Mouse (Mus musculus) heart, postnatal 0 days (tissue): ENCODE results near the gene Pdcd1lg2. TPM values are rescaled to one million over a fixed set of nuclear protein-coding genes. Genes with fewer than 3 reads are reported as not detected.

Experiments used
- ATAC-seq: fragments of 200-750 bp; cut with Nextera tagmentation; 2 replicates; pipeline ENCODE4 v1.8.0; 2017; ENCODE audit warnings: low read depth, moderate number of reproducible peaks, moderate library complexity; ENCODE audit not compliant: insufficient read depth
- DNase-seq: peaks from one replicate; pipeline ENCODE4 v3.0.0-alpha.2; 2016; ENCODE audit warnings: low spot score
- H3K27ac ChIP-seq: fragments of 300-500 bp; sonication (generic); 2 replicates; pipeline ENCODE4 v1.5.1; 2014; ENCODE audit warnings: low read depth, mild to moderate bottlenecking
- H3K27me3 ChIP-seq: fragments of 300-500 bp; sonication (generic); 2 replicates; pipeline ENCODE4 v1.6.1; 2014; ENCODE audit warnings: low read length, mixed read lengths; ENCODE audit not compliant: control insufficient read depth, insufficient read depth
- H3K36me3 ChIP-seq: fragments of 300-500 bp; sonication (generic); replicated peaks from 2 replicates; pipeline ENCODE4 v1.6.1; 2014; ENCODE audit warnings: low read length, mixed read lengths; ENCODE audit not compliant: control insufficient read depth, insufficient read depth
- H3K4me1 ChIP-seq: fragments of 300-500 bp; sonication (generic); 2 replicates; pipeline ENCODE4 v1.6.1; 2014; ENCODE audit warnings: antibody characterized with exemption; ENCODE audit not compliant: control insufficient read depth, insufficient read depth
- H3K4me2 ChIP-seq: fragments of 300-500 bp; sonication (generic); 2 replicates; pipeline ENCODE4 v1.6.1; 2014; ENCODE audit warnings: low read depth, mild to moderate bottlenecking, low read length, moderate library complexity
- H3K4me3 ChIP-seq: fragments of 300-500 bp; sonication (generic); 2 replicates; pipeline ENCODE4 v1.5.1; 2014; ENCODE audit warnings: low read depth, low read length
- H3K9ac ChIP-seq: fragments of 300-500 bp; sonication (generic); replicated peaks from 2 replicates; pipeline ENCODE4 v1.6.1; 2014; ENCODE audit warnings: low read depth, low read length, mixed read lengths
- H3K9me3 ChIP-seq: fragments of 300-500 bp; sonication (generic); replicated peaks from 2 replicates; pipeline ENCODE4 v1.6.1; 2016; ENCODE audit warnings: low read length; ENCODE audit not compliant: control insufficient read depth
- CTCF ChIP-seq: IDR thresholded peaks from 2 replicates; pipeline ENCODE4 v1.5.1; 2016; ENCODE audit warnings: antibody characterized with exemption, control low read depth, low read depth
- EP300 ChIP-seq: IDR thresholded peaks from 2 replicates; pipeline ENCODE4 v1.6.1; 2016; ENCODE audit warnings: antibody characterized with exemption, low read depth
- WGBS: fragments of 180-500 bp; shearing (Covaris S2); extraction: QIAGEN DNeasy Blood & Tissue Kit; methylation state at CpG from one replicate; pipeline ENCODE4 v1.1.7; 2014; 5-methylcytosine and 5-hydroxymethylcytosine counted together
- polyA plus RNA-seq: library from polyadenylated mRNA; unstranded; fragments of >200 nt; fragmentation: Nextera tagmentation; extraction: Ambion mirVana; gene quantifications from 2 replicates; pipeline ENCODE4 v1.2.1, GENCODE M21; 2015
- total RNA-seq: library from RNA; depleted of rRNA; stranded (reverse); fragments of >200 nt; gene quantifications from 2 replicates; pipeline ENCODE4 v1.2.3, GENCODE M21; 2014; ENCODE audit warnings: low replicate concordance

Pdcd1lg2 gene
- total and polyA plus RNA-seq, 2 experiments from 2014 or later = not detected

DNA sequence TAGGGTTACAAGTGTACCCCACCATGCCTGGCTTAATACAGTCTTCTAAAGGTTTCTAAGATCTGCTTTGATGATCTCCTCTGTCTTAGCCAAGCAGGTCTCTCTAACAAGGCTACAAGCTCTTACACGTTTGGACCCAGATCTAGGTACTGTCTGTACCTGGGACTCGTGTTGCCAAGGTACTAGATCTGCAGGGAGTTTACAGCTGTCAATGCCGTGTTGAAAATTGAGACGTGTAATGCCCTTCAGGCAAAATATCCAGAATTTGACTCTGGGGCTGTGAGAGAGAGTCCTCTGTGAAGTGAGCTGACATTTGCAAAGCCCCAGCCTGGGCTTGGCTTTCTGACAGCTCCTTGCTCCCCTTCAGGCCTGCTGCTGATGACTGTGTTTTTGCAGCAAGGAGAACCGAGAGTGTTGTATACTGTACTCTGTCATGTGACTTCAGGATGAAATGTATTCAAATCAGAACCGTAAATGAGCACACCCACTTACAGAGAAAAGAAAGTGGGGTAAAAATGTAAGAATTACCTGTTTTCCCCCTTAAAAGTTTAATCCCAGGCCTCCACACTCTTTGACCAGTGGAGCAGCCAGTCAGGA, 85.4 kb downstream of the Pdcd1lg2 start:
- Histone ChIP-seq H3K27ac (no peak overlapping the region), H3K9ac (no peak overlapping the region), H3K27me3 (no peaks in the 10 kb centered on the region), H3K9me3 (no peaks in the 10 kb centered on the region), H3K4me3 (no peak overlapping the region), H3K36me3 (no peaks in the 10 kb centered on the region), H3K4me1 (no peaks in the 10 kb centered on the region), H3K4me2 (no peak overlapping the region)
- no peak for TF ChIP-seq EP300
- no peak for TF ChIP-seq CTCF
- WGBS = 73% methylated on average over 6 of the region's 6 CpGs
- ATAC-seq = no peak
- DNase-seq = no peak

DNA sequence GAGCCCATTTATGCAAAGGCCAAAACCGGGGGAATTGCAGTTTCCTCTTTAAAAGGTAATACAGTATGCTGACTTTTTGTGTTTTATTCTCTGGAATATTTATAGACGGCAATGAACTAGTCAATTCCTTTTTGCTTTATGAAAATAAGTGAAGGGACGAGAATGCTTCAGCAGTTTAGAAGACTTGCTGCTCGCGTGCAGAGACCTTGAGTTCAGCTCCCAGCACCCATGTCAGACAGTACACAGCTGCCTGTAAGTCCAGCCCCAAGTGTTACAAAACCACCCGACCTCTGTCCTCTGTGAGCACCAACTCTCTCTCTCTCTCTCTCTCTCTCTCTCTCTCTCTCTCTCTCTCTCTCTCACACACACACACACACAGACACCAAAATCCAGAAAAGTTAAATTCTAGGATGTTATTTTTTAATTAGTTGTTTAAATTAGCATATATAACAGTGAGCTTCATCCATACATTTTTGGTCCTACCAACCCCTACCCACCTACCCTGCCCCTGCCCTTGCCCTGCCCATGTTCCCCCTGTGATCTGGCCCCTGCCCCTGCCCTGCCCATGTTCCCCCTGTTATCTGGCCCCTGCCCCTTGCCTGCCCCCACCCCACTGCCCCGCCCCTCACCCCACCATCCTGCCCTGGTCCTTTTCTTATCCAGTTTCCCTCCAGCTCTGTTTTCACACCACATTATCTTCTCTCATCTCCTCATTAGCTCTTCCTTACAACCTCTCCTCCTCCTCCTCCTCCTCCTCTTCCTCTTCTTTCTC, 86.3 kb downstream of the Pdcd1lg2 start:
- no peak overlapping the region for H3K4me2 ChIP-seq
- no peak overlapping the region for H3K27ac ChIP-seq
- H3K9me3 ChIP-seq = no peaks in the 10 kb centered on the region
- no peaks in the 10 kb centered on the region for H3K36me3 ChIP-seq
- H3K4me3 ChIP-seq = no peak overlapping the region
- no peaks in the 10 kb centered on the region for H3K4me1 ChIP-seq
- H3K27me3 ChIP-seq = no peaks in the 10 kb centered on the region
- WGBS = 78% methylated on average over 7 of the region's 7 CpGs
- TF ChIP-seq EP300 = no peak
- no peak for TF ChIP-seq CTCF
- no peak for DNase-seq
- no peak for ATAC-seq
- H3K9ac ChIP-seq = no peak overlapping the region

DNA sequence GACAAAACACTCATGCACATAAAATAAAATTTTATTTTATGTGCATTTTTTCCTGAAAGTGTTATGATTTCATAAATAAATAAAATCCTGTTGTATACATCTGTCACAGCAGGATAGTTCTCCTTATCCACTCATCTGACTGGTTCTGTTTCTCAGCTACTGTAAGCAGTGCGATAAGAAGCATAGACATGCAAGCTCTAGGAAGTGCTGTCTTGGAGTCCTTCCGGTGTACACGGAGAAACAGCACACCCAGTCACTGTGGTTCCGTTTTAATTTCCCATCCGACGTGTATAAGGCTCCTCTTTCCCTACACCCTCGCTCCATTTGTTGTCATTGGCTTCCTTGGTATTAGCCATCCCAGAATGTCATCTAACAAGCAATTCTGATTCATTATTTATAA, 87.2 kb downstream of the Pdcd1lg2 start:
- TF ChIP-seq EP300 (no peak), CTCF (no peak)

DNA sequence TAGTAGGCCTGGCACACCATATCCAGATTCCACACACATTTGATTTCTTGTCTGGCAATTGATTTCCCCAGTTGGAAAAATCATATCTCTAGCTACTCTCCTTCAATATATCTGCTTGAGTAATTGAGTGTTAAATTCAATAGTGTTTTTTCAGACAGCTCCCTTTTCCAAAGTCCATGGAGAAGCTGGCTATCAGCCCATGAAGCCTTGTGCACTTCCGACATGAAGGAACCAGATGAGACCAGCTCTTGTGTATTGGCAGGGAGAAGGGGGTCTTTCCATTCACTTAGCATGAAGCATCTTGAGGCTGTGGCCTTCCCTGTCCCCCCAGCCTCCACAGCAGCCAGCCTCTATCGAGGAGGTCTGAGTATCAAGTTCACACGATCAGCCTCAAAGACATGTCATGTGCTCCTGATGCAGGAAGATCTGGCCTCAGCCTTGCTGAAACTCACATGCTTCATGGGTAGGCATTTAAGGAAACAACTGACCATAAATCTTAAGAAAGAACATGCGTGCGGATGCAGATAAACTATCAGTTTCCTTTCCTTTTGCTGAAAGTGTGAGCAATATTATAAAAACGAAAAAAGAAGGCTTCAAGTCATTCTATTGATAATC, 88.2 kb downstream of the Pdcd1lg2 start:
- 64% methylated on average over 6 of the region's 6 CpGs for WGBS
- no peak for ATAC-seq

More for the DNA sequence above, 87.2 kb downstream of the Pdcd1lg2 start:
- Histone ChIP-seq H3K4me1 (no peaks in the 10 kb centered on the region), H3K4me3 (no peak overlapping the region), H3K27me3 (no peaks in the 10 kb centered on the region), H3K9me3 (no peaks in the 10 kb centered on the region), H3K9ac (no peak overlapping the region), H3K36me3 (no peaks in the 10 kb centered on the region), H3K27ac (no peak overlapping the region), H3K4me2 (no peak overlapping the region)
- ATAC-seq (no peak), DNase-seq (no peak)
- 72% methylated on average over 7 of the region's 7 CpGs for WGBS

DNA sequence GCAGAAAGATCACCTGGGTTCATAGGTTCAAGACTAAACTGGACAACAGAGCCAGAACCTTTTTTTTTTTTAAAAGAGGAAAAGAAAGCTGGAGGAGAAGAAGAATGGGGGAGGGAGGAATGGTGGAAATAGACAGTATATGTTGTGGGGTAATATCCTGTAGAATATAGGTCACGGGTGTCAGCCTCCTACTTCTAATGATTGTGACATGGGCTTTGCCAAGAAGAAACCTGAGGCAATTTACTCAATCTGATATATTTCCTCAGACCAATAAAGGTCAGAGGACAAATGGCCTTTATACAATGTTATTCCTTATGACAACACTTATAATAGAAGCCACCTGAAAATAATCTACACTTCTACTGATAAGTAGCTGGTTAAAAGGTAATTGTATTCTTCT, 89.6 kb downstream of the Pdcd1lg2 start:
- Histone ChIP-seq H3K4me2 (no peak overlapping the region), H3K9ac (no peak overlapping the region), H3K9me3 (no peaks in the 10 kb centered on the region), H3K4me3 (no peak overlapping the region), H3K4me1 (no peaks in the 10 kb centered on the region), H3K36me3 (no peaks in the 10 kb centered on the region), H3K27ac (no peak overlapping the region), H3K27me3 (no peaks in the 10 kb centered on the region)
- 81% methylated on average over 1 of the region's 1 CpGs for WGBS
- TF ChIP-seq CTCF (no peak), EP300 (no peak)
- ATAC-seq (no peak), DNase-seq (no peak)

More for the DNA sequence above, 88.2 kb downstream of the Pdcd1lg2 start:
- Histone ChIP-seq H3K9ac (no peak overlapping the region), H3K36me3 (no peaks in the 10 kb centered on the region), H3K4me1 (no peaks in the 10 kb centered on the region), H3K27ac (no peak overlapping the region), H3K4me3 (no peak overlapping the region), H3K27me3 (no peaks in the 10 kb centered on the region), H3K9me3 (no peaks in the 10 kb centered on the region), H3K4me2 (no peak overlapping the region)
- TF ChIP-seq CTCF (no peak), EP300 (no peak)
- DNase-seq = no peak
